In the genomic region with DNA sequence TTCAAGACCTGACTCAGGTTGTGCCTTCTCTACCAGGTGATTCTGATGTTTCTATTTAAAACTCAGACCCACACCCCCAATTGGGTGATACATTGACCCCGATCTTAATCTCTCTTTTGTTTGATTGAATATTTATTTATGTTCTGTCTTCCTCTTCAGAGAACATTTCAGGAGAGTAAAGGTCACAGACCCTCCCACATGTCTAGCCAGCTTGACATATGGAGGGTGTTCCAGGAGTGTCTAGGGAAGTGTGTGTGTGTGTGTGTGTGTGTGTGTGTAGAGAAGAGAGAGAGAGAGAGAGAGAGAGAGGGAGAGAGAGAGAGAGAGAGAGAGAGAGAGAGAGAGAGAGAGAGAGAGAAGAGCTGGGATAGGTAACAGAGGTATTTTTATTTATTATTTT, we compare ENCODE assay signal across 26 mouse cellular contexts. TPM values are rescaled to one million over a fixed set of nuclear protein-coding genes. Genes with fewer than 3 reads are reported as not detected.
"Had no signal": no experiment of that assay in that cellular context is flagged by ENCODE, and none has a peak within 500 bp of the region (broad histone marks: within the 10 kb centered on the region; RNA-seq: fewer than 3 reads in every experiment).

No protein-coding gene starts in this region.

- H3K4me2 ChIP-seq: liver, embryonic 12.5 days; lung, embryonic 15.5 days; midbrain, embryonic 12.5 days; neural tube, embryonic 12.5 days had no signal

- H3K4me1 ChIP-seq: lung, embryonic 15.5 days; megakaryocyte, embryonic 14.5 days; midbrain, embryonic 10.5 days; midbrain, embryonic 12.5 days; neural tube, embryonic 12.5 days had no signal

- H3K9me3 ChIP-seq: liver, embryonic 12.5 days; lung, embryonic 15.5 days; megakaryocyte, embryonic 14.5 days; midbrain, embryonic 10.5 days; midbrain, embryonic 12.5 days; neural tube, embryonic 12.5 days had no signal

- H3K27me3 ChIP-seq: lung, embryonic 15.5 days; midbrain, embryonic 12.5 days; neural tube, embryonic 12.5 days had no signal

- H3K27ac ChIP-seq: liver, embryonic 12.5 days; liver, embryonic 14.5 days; lung, embryonic 15.5 days; macrophage; midbrain, embryonic 10.5 days; midbrain, embryonic 12.5 days; neural tube, embryonic 12.5 days had no signal

- DNase-seq: lung, adult 2 months; lung, postnatal 14 days; lung, postnatal 36 days; midbrain, embryonic 14.5 days; right cerebral cortex, postnatal 14 days; spleen, adult 18-20 months; thymus, adult 18-20 months; thymus, postnatal 14 days; thymus, postnatal 36 days had no signal

- H3K9ac ChIP-seq: liver, embryonic 12.5 days; liver, embryonic 14.5 days; lung, embryonic 15.5 days; midbrain, embryonic 12.5 days; neural tube, embryonic 12.5 days had no signal

- H3K4me3 ChIP-seq: liver, embryonic 12.5 days; lung, embryonic 15.5 days; megakaryocyte, embryonic 14.5 days; midbrain, embryonic 10.5 days; midbrain, embryonic 12.5 days; myocyte; neural tube, embryonic 12.5 days had no signal

- ATAC-seq: liver, embryonic 12.5 days; lung, postnatal 0 days; midbrain, embryonic 16.5 days had no signal

- H3K36me3 ChIP-seq: liver, embryonic 12.5 days; lung, embryonic 15.5 days; midbrain, embryonic 10.5 days; midbrain, embryonic 12.5 days; neural tube, embryonic 12.5 days had no signal

RNA-seq across cellular contexts. Expression of gene Lypd8, which starts 1.2 kb away (rescaled TPM):
- total RNA-seq: megakaryocyte progenitor cell, adult 5-6 weeks; neutrophil, adult 5-6 weeks had no signal
- polyA plus RNA-seq: lung, postnatal 0 days; macrophage; midbrain, embryonic 10.5 days; midbrain, embryonic 12.5 days; midbrain, embryonic 14.5 days; midbrain, embryonic 16.5 days; myocyte; neural tube, embryonic 12.5 days; neural tube, embryonic 14.5 days had no signal

RNA-seq across cellular contexts. Expression of gene 1810065E05Rik, which starts 43.2 kb away (rescaled TPM):
- total RNA-seq: megakaryocyte progenitor cell, adult 5-6 weeks; neutrophil, adult 5-6 weeks had no signal
- polyA plus RNA-seq: liver, embryonic 12.5 days; liver, embryonic 14.5 days; liver, embryonic 16.5 days; lung, adult 2 months; lung, embryonic 15.5 days; lung, postnatal 0 days; macrophage; midbrain, embryonic 10.5 days; midbrain, embryonic 12.5 days; midbrain, embryonic 14.5 days; midbrain, embryonic 16.5 days; myocyte; neural tube, embryonic 12.5 days; neural tube, embryonic 14.5 days; stomach, embryonic 14.5 days; urinary bladder, adult 2 months had no signal

RNA-seq across cellular contexts. Expression of gene Gm12253, which starts 54.7 kb away (rescaled TPM):
- total RNA-seq: megakaryocyte progenitor cell, adult 5-6 weeks; neutrophil, adult 5-6 weeks had no signal
- polyA plus RNA-seq: liver, embryonic 12.5 days; liver, embryonic 14.5 days; liver, embryonic 16.5 days; lung, adult 2 months; lung, embryonic 15.5 days; lung, postnatal 0 days; macrophage; midbrain, embryonic 10.5 days; midbrain, embryonic 12.5 days; midbrain, embryonic 14.5 days; midbrain, embryonic 16.5 days; myocyte; neural tube, embryonic 12.5 days; neural tube, embryonic 14.5 days; stomach, embryonic 14.5 days; urinary bladder, adult 2 months had no signal
